Comparison of ENCODE assay signal across 14 mouse cellular contexts in the genomic region with DNA sequence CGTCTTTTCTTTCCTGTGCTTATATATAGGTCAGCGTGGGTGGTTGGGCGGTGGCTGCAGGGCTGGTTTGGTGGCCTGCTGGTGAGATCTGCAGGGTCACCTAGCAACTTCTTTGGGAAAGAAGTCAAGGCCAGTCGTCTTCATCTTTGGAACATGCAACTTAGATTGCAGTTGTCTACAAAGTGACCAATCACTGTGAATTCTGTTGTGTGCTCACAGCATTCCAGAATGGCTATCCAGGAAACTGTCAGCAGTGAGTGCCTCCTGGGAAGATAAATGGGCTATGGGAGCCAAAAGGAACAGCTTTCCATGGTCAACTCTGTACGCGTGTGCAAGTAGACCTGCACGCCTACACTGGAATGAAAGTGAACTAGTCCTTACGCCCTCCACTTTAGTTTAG. TPM values are rescaled to one million over a fixed set of nuclear protein-coding genes. Genes with fewer than 3 reads are reported as not detected.
DNase-seq lines count a peak whose midpoint lies in the region; ATAC-seq and TF ChIP-seq lines count a peak whose summit lies in the region.
"Had no signal": no experiment of that assay in that cellular context is flagged by ENCODE, and none has a peak within 500 bp of the region (broad histone marks: within the 10 kb centered on the region; RNA-seq: fewer than 3 reads in every experiment).

No protein-coding gene starts in this region.

- TF ChIP-seq EP300 in lung, postnatal 0 days (IDR thresholded peaks at IDR 0.05) = no peak

- H3K9ac ChIP-seq in lung, postnatal 0 days (replicated peaks; ENCODE audit: low read depth) = no peak overlapping the region
- no peak overlapping the region for H3K9ac ChIP-seq in neural tube, embryonic 15.5 days (replicated peaks)
- H3K9ac ChIP-seq: embryonic facial prominence, embryonic 13.5 days; forebrain, postnatal 0 days; limb, embryonic 15.5 days had no signal

- no peaks in the 10 kb centered on the region for H3K27me3 ChIP-seq in lung, postnatal 0 days (replicated peaks; ENCODE audit: insufficient read depth, low read length)
- H3K27me3 ChIP-seq in neural tube, embryonic 15.5 days (replicated peaks) = no peaks in the 10 kb centered on the region
- H3K27me3 ChIP-seq: embryonic facial prominence, embryonic 13.5 days; limb, embryonic 15.5 days had no signal

- H3K27ac ChIP-seq in lung, postnatal 0 days (ENCODE audit: low read length) = no peak overlapping the region
- no peak overlapping the region for H3K27ac ChIP-seq in neural tube, embryonic 15.5 days (replicated peaks)
- H3K27ac ChIP-seq: embryonic facial prominence, embryonic 13.5 days; limb, embryonic 15.5 days had no signal

- no peaks in the 10 kb centered on the region for H3K36me3 ChIP-seq in lung, postnatal 0 days (ENCODE audit: insufficient read depth, low read length)
- no peaks in the 10 kb centered on the region for H3K36me3 ChIP-seq in neural tube, embryonic 15.5 days
- H3K36me3 ChIP-seq: embryonic facial prominence, embryonic 13.5 days; limb, embryonic 15.5 days had no signal

- peak; percentile 10 to 14 for DNase-seq in heart, adult 9 months (ENCODE audit: low spot score in 2 of 2)
- no peak for DNase-seq in heart, postnatal 25 days (ENCODE audit: low spot score)
- DNase-seq in lung, postnatal 0 days (ENCODE audit: low spot score) = peak; percentile 19
- DNase-seq in lung, adult 18-20 months = no peak
- peak; percentile 13 for DNase-seq in adrenal gland, postnatal 25 days
- peak; percentile 7 to 28 for DNase-seq in heart, postnatal 14 days
- DNase-seq: forebrain, postnatal 0 days; kidney, adult 11 months; layer of hippocampus, postnatal 36 days; right cerebral cortex, adult 18-20 months; thymus, postnatal 25 days had no signal

- no peaks in the 10 kb centered on the region for H3K4me1 ChIP-seq in lung, postnatal 0 days (ENCODE audit: insufficient read depth, low read depth, low read length)
- no peaks in the 10 kb centered on the region for H3K4me1 ChIP-seq in neural tube, embryonic 15.5 days
- H3K4me1 ChIP-seq: embryonic facial prominence, embryonic 13.5 days; limb, embryonic 15.5 days had no signal

- H3K4me2 ChIP-seq in lung, postnatal 0 days (replicated peaks; ENCODE audit: low read depth, low read length) = no peak overlapping the region
- no peak overlapping the region for H3K4me2 ChIP-seq in neural tube, embryonic 15.5 days
- H3K4me2 ChIP-seq: embryonic facial prominence, embryonic 13.5 days; limb, embryonic 15.5 days had no signal

- TF ChIP-seq CTCF in lung, postnatal 0 days (IDR thresholded peaks at IDR 0.05) = no peak

- no peak for ATAC-seq in lung, postnatal 0 days
- no peak; the same call in 1 of the 2 replicates for ATAC-seq in neural tube, embryonic 15.5 days (ENCODE audit: low FRiP score)
- ATAC-seq: forebrain, postnatal 0 days had no signal

- intact Hi-C loops in heart, postnatal 25 days (cut with DNase I) = no loop called here
- intact Hi-C loops in heart, postnatal 14 days (cut with DNase I) = no loop called here

- H3K9me3 ChIP-seq in lung, postnatal 0 days (ENCODE audit: low read length) = no peaks in the 10 kb centered on the region
- H3K9me3 ChIP-seq in neural tube, embryonic 15.5 days (replicated peaks) = no peaks in the 10 kb centered on the region
- H3K9me3 ChIP-seq: embryonic facial prominence, embryonic 13.5 days; limb, embryonic 15.5 days had no signal

- no peak overlapping the region for H3K4me3 ChIP-seq in lung, postnatal 0 days (ENCODE audit: low read depth, low read length)
- no peak overlapping the region for H3K4me3 ChIP-seq in neural tube, embryonic 15.5 days (replicated peaks)
- H3K4me3 ChIP-seq: embryonic facial prominence, embryonic 13.5 days; limb, embryonic 15.5 days had no signal

- WGBS in lung, postnatal 0 days = 49% methylated on average over 8 of the region's 8 CpGs
- WGBS in neural tube, embryonic 15.5 days = 73% methylated on average over 8 of the region's 8 CpGs

RNA-seq across cellular contexts. Expression of a gene that starts 26.6 kb away (rescaled TPM):
- 10 to 100 TPM; 10.7 to 10.8 TPM for total RNA-seq in heart, postnatal 25 days (2021)
- polyA plus RNA-seq in lung, postnatal 0 days (2015; fragmentation: Nextera tagmentation; extraction: Ambion mirVana) = 9.4 and 10.9 TPM in 2 replicates
- 25.5 and 33.6 TPM in 2 replicates for total RNA-seq in adrenal gland, postnatal 25 days (2021)
- 1 to 10 TPM; 8.6 to 9.0 TPM for total RNA-seq in heart, postnatal 14 days (2021)
- polyA plus RNA-seq in neural tube, embryonic 15.5 days (2015; fragmentation: Nextera tagmentation; extraction: Ambion mirVana) = 5.3 and 5.6 TPM in 2 replicates

Comparison
In these comparisons a context has a peak if more than half of its experiments do, and no peak if none do; other contexts are left out.
1. DNase-seq: peak in heart, adult 9 months (2 of 2), lung, postnatal 0 days (single experiment), adrenal gland, postnatal 25 days (single experiment) and heart, postnatal 14 days (2 of 2); none in heart, postnatal 25 days (single experiment) and lung, adult 18-20 months (0 of 2).